Mouse (Mus musculus): ENCODE data around the gene Prss8. TPM values are rescaled to one million over a fixed set of nuclear protein-coding genes. Genes with fewer than 3 reads are reported as not detected.
"Not testable (repeated sequence)": the region's sequence is repeated elsewhere in the genome, so short reads cannot be mapped to it uniquely, and the experiment has no call there.

Gene Prss8
- polyA plus RNA-seq, 1 experiment from 2014 or later, result 82.2 TPM

DNA sequence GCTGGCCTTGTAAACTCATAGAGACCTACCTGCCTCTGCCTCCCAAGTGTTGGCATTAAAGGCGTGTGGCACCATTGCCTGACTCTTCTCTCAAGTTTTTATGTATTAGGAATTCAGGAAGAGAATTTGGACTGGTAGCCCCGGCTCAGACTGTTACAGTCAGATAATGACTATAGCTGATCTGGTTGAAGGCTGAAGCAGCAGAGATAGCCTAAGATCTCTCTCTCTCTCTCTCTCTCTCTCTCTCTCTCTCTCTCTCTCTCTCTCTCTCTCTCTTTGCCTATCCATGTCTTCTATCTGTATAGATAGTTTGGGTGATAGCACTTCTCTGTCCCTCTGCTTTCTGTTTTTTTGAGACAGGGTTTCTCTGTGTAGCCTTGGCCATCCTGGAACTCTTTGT is 28.1 kb downstream of the Prss8 start:
- no peak for ATAC-seq
- H3K27me3 ChIP-seq (replicated peaks; ENCODE audit: control insufficient read depth, insufficient read depth, low read length), result no peaks in the 10 kb centered on the region
- no peak overlapping the region for H3K4me2 ChIP-seq (ENCODE audit: low read depth, low read length)
- no peak overlapping the region for H3K27ac ChIP-seq (ENCODE audit: low read length)
- no peak overlapping the region for H3K4me3 ChIP-seq (ENCODE audit: low read length)
- 87% methylated on average over 2 of the region's 2 CpGs for WGBS
- no peaks in the 10 kb centered on the region for H3K9me3 ChIP-seq (ENCODE audit: control insufficient read depth, low read length)
- no peak overlapping the region for H3K9ac ChIP-seq (ENCODE audit: low read depth, low read length)
- H3K4me1 ChIP-seq (ENCODE audit: control insufficient read depth, insufficient read depth, low read length), result peaks cover 15% of the 10 kb centered on the region
- H3K36me3 ChIP-seq (ENCODE audit: control insufficient read depth, insufficient read depth, low read length), result peaks cover 7% of the 10 kb centered on the region; the same call in 1 of the 2 replicates

DNA sequence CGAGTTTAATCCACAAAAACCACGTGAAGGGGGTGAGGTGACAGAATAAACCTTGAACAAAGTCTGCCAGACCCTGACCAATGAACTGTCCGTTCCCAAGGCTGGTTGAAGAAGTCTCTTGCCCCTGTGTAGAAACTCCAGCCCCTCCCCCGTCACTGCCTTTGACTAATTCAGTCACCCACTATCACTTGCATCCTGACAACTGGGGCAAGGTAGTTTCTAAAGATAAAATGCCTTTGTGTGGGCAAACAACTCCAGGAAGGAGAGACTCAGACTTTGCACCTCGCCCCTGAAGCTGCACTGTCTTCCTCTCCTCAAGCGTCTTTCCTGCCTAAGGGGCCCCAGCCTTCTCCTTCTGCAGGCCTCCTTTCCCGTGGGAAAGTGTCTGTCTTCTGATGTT is 29.9 kb downstream of the Prss8 start:
- ATAC-seq, result peak; percentile 47
- Histone ChIP-seq H3K36me3 (ENCODE audit: control insufficient read depth, insufficient read depth, low read length) (no peaks in the 10 kb centered on the region), H3K4me3 (ENCODE audit: low read length) (no peak overlapping the region; the same call in 1 of the 2 replicates), H3K27me3 (replicated peaks; ENCODE audit: control insufficient read depth, insufficient read depth, low read length) (no peaks in the 10 kb centered on the region), H3K9ac (ENCODE audit: low read depth, low read length) (0 out of 2 replicates have a peak overlapping the region, but pooled peaks have one; percentile 35), H3K4me1 (ENCODE audit: control insufficient read depth, insufficient read depth, low read length) (peaks cover 8% of the 10 kb centered on the region), H3K9me3 (ENCODE audit: control insufficient read depth, low read length) (no peaks in the 10 kb centered on the region), H3K27ac (ENCODE audit: low read length) (peak overlapping the region; percentile 96), H3K4me2 (ENCODE audit: low read depth, low read length) (peak overlapping the region; percentile 45; the same call in 1 of the 2 replicates)
- WGBS, result 34% methylated on average over 7 of the region's 7 CpGs

DNA sequence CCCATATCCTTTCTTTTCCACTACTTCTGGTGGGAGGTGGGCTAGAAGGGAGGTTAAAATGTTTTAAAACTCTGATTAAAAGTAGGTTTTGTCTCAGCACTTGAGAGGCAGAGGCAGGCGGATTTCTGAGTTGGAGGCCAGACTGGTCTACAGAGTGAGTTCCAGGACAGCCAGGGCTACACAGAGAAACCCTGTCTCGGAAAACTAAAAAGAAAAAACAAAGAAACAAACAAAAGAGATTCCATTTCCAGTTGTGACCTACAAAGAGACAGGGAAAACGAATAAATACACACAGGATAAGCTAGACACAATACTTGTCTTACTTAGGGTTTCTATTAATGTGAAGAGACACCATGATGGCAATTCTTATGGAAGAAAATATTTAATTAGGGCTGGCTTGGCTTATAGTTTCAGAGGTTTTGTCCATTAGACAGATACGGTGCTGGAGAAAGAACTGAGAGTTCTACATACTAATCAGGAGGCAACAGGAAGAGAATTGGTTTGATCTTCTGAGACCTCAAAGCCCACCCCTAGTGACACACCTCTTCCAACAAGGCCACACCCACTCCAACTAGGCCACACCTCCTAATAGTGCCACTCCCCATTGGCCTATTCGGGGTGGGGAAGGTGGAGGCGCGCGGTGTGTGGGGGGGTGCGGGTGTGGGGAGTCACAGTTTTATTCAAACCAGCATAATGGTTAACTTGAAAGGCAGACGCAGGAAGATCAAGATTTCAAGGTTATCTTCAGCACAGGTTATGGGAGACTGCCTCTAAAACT is 31.5 kb downstream of the Prss8 start:
- Histone ChIP-seq H3K4me2 (ENCODE audit: low read depth, low read length) (no peak overlapping the region), H3K9me3 (ENCODE audit: control insufficient read depth, low read length) (no peaks in the 10 kb centered on the region), H3K4me3 (ENCODE audit: low read length) (no peak overlapping the region), H3K36me3 (ENCODE audit: control insufficient read depth, insufficient read depth, low read length) (no peaks in the 10 kb centered on the region), H3K27me3 (replicated peaks; ENCODE audit: control insufficient read depth, insufficient read depth, low read length) (no peaks in the 10 kb centered on the region), H3K27ac (ENCODE audit: low read length) (peak overlapping the region; percentile 96), H3K9ac (ENCODE audit: low read depth, low read length) (no peak overlapping the region), H3K4me1 (ENCODE audit: control insufficient read depth, insufficient read depth, low read length) (peaks cover 16% of the 10 kb centered on the region)
- WGBS, result 33% methylated on average over 10 of the region's 10 CpGs
- ATAC-seq, result no peak

DNA sequence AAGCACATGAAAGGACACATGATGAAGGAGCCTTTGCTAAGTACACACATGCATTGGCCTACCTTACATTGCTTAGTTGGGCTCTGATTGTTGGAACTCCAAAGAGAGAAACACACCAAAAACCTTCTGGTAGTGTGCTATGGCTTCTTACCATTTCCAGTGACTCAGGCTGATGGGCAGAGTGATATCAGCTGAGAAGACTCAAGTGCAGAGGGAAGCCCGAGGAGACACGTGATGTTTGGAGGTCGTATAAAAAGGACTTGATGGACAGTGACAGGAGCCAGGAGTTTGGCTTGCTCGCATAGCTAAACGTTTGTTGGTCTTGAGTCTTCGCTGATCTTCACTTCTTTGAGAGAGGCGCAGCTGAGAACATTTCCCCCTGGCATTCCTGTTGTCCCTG is 32.4 kb downstream of the Prss8 start:
- Histone ChIP-seq H3K9me3 (ENCODE audit: control insufficient read depth, low read length) (no peaks in the 10 kb centered on the region), H3K36me3 (ENCODE audit: control insufficient read depth, insufficient read depth, low read length) (no peaks in the 10 kb centered on the region), H3K27me3 (replicated peaks; ENCODE audit: control insufficient read depth, insufficient read depth, low read length) (no peaks in the 10 kb centered on the region), H3K4me3 (ENCODE audit: low read length) (no peak overlapping the region), H3K27ac (ENCODE audit: low read length) (no peak overlapping the region), H3K4me2 (ENCODE audit: low read depth, low read length) (no peak overlapping the region), H3K4me1 (ENCODE audit: control insufficient read depth, insufficient read depth, low read length) (peaks cover 16% of the 10 kb centered on the region), H3K9ac (ENCODE audit: low read depth, low read length) (no peak overlapping the region)
- WGBS, result 79% methylated on average over 7 of the region's 7 CpGs
- ATAC-seq, result no peak

DNA sequence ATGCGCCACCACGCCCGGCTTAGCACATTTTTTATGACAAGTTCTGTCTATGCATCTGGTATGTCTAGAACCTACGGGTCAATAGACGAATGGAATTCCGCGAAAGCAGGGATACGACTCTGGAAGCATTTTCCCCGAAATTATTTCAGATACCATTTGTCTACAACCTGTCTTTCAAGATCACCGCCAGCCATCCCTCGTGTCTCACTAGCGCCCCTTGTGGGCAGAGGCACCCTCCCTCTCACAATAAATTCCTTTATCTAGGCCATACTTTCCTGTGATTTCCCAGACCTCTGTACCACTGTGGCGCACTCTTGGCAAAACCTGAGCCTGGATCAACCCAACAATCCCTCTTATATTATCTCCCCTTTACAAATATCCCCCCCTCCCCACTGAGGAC is 33.5 kb downstream of the Prss8 start:
- Histone ChIP-seq H3K36me3 (ENCODE audit: control insufficient read depth, insufficient read depth, low read length) (no peaks in the 10 kb centered on the region), H3K9ac (ENCODE audit: low read depth, low read length) (no peak overlapping the region), H3K9me3 (ENCODE audit: control insufficient read depth, low read length) (no peaks in the 10 kb centered on the region), H3K4me2 (ENCODE audit: low read depth, low read length) (no peak overlapping the region), H3K27me3 (replicated peaks; ENCODE audit: control insufficient read depth, insufficient read depth, low read length) (no peaks in the 10 kb centered on the region), H3K4me3 (ENCODE audit: low read length) (no peak overlapping the region), H3K4me1 (ENCODE audit: control insufficient read depth, insufficient read depth, low read length) (peaks cover 16% of the 10 kb centered on the region), H3K27ac (ENCODE audit: low read length) (no peak overlapping the region)
- WGBS, result 52% methylated on average over 13 of the region's 13 CpGs
- no peak for ATAC-seq

DNA sequence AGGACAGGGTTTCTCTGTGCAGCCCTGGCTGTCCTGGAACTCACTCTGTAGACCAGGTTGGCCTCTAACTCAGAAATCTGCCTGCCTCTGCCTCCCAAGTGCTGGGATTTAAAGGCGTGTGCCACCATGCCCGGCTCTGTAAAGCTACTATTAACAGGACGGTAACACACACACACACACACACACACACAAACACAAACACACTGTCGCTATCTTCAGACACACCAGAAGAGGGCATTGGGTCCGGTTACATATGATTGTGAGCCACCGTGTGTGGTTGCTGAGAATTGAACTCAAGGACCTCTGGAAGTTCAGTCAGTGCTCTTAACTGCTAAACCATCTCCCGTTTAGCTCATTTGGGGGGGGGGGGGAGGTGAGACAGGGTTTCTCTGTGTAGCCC is 34.0 kb downstream of the Prss8 start:
- not testable (repeated sequence) for H3K9me3 ChIP-seq (ENCODE audit: control insufficient read depth, low read length); H3K36me3 ChIP-seq (ENCODE audit: control insufficient read depth, insufficient read depth, low read length); ATAC-seq; H3K27me3 ChIP-seq (replicated peaks; ENCODE audit: control insufficient read depth, insufficient read depth, low read length); H3K9ac ChIP-seq (ENCODE audit: low read depth, low read length)
- 0 out of 2 replicates have a peak overlapping the region, but pooled peaks have one; percentile 92 for H3K27ac ChIP-seq (ENCODE audit: low read length)
- H3K4me1 ChIP-seq (ENCODE audit: control insufficient read depth, insufficient read depth, low read length), result peaks cover 16% of the 10 kb centered on the region
- H3K4me3 ChIP-seq (ENCODE audit: low read length), result peak overlapping the region; percentile 72; the same call in 1 of the 2 replicates
- 61% methylated on average over 7 of the region's 7 CpGs for WGBS
- H3K4me2 ChIP-seq (ENCODE audit: low read depth, low read length), result peak overlapping the region; percentile 16; the same call in 1 of the 2 replicates

DNA sequence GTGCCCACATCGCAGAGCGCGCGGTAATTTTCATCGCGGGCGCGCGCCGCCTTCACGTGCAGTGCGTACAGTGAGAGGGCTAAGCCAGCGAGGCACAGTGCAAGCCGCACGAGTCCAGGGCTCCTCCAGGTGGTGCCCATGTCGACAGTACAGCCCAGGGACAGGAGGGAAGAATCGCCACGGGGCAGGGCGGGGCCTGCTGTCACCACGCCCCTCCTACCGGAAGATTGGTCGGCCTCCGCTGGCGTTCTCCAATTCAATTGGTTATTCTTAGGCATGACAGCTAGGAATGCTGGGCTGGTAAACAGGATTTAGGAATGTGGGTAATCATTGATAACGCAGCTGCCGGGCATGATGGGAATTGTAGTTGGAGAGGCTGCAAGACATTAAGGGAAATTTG is 34.5 kb downstream of the Prss8 start, which contains the start of the genes Gm21974 and Vkorc1:
TSS of gene Gm21974 (minus strand) at position 13 of the 400 bp plus-strand sequence.
TSS of gene Vkorc1 (minus strand) at position 176 of the 400 bp plus-strand sequence.
- Histone ChIP-seq H3K4me2 (ENCODE audit: low read depth, low read length) (peak within 1 kb of the TSS; percentile 86), H3K27ac (ENCODE audit: low read length) (peak within 1 kb of the TSS; percentile 92), H3K9me3 (ENCODE audit: control insufficient read depth, low read length) (no peaks in the 10 kb centered on the region), H3K27me3 (replicated peaks; ENCODE audit: control insufficient read depth, insufficient read depth, low read length) (no peaks in the 10 kb centered on the region), H3K9ac (ENCODE audit: low read depth, low read length) (peak within 1 kb of the TSS; percentile 79), H3K36me3 (ENCODE audit: control insufficient read depth, insufficient read depth, low read length) (no peaks in the 10 kb centered on the region), H3K4me3 (ENCODE audit: low read length) (peak within 1 kb of the TSS; percentile 72), H3K4me1 (ENCODE audit: control insufficient read depth, insufficient read depth, low read length) (peaks cover 18% of the 10 kb centered on the region)
- peak; percentile 92 for ATAC-seq
- WGBS, result under 1% methylated on average over 26 of the region's 26 CpGs

DNA sequence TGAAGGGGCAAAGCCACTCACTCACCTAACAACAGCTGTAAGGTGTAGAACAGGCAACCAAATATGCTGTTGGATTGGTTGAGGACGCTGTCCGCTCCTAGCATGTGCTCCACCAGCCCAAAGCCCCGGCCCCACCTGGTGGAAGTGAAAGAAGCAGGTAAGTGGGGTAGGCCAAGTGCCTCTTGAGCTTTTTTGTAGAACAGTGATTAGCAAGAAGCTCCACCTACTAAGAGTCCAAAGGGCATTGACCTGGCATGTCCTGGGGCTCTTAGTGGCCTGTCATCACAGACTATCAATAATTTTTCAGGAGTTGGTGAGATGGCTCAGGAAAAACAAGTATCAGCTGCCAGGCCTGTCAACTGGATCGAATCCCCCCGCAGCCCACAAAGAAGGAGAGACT is 35.4 kb downstream of the Prss8 start:
- H3K27me3 ChIP-seq (replicated peaks; ENCODE audit: control insufficient read depth, insufficient read depth, low read length), result no peaks in the 10 kb centered on the region
- peak overlapping the region; percentile 92 for H3K27ac ChIP-seq (ENCODE audit: low read length)
- peak overlapping the region; percentile 79 for H3K9ac ChIP-seq (ENCODE audit: low read depth, low read length)
- ATAC-seq, result no peak; the same call in 1 of the 2 replicates
- H3K4me1 ChIP-seq (ENCODE audit: control insufficient read depth, insufficient read depth, low read length), result peaks cover 16% of the 10 kb centered on the region
- H3K4me3 ChIP-seq (ENCODE audit: low read length), result peak overlapping the region; percentile 72
- H3K36me3 ChIP-seq (ENCODE audit: control insufficient read depth, insufficient read depth, low read length), result no peaks in the 10 kb centered on the region
- no peaks in the 10 kb centered on the region for H3K9me3 ChIP-seq (ENCODE audit: control insufficient read depth, low read length)
- 64% methylated on average over 5 of the region's 5 CpGs for WGBS
- H3K4me2 ChIP-seq (ENCODE audit: low read depth, low read length), result peak overlapping the region; percentile 86

DNA sequence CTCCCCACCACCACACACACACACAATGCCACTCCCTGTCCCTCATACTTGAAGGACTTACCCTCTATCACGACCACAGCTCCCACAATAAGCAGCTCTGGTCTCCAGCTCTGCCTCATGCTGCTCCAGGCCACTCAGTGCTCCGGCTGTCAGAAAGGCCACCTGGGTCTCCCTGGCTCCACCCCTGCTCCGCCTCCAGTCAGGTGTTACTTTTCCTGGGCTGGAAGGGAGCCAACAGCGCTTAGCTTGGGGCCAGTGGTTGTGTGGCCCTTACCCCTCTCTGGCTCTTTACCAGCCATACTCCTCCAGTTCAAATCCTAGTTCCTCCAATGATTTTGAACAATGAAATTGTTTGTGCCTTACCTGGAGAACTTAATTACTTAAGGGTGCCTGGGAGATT is 39.1 kb downstream of the Prss8 start, which contains the start of gene Prss53:
TSS of gene Prss53 (minus strand) at position 173 of the 400 bp plus-strand sequence.
- ATAC-seq, result peak; percentile 21
- H3K27me3 ChIP-seq (replicated peaks; ENCODE audit: control insufficient read depth, insufficient read depth, low read length), result no peaks in the 10 kb centered on the region
- no peak within 1 kb of the TSS for H3K9ac ChIP-seq (ENCODE audit: low read depth, low read length)
- 35% methylated on average over 4 of the region's 4 CpGs for WGBS
- H3K36me3 ChIP-seq (ENCODE audit: control insufficient read depth, insufficient read depth, low read length), result peaks cover 10% of the 10 kb centered on the region; the same call in 1 of the 2 replicates
- 0 out of 2 replicates have a peak within 1 kb of the TSS, but pooled peaks have one; percentile 25 for H3K27ac ChIP-seq (ENCODE audit: low read length)
- H3K4me2 ChIP-seq (ENCODE audit: low read depth, low read length), result no peak within 1 kb of the TSS; the same call in 1 of the 2 replicates
- no peak within 1 kb of the TSS for H3K4me3 ChIP-seq (ENCODE audit: low read length)
- H3K9me3 ChIP-seq (ENCODE audit: control insufficient read depth, low read length), result no peaks in the 10 kb centered on the region
- peaks cover 18% of the 10 kb centered on the region for H3K4me1 ChIP-seq (ENCODE audit: control insufficient read depth, insufficient read depth, low read length)

All from intestine, embryonic 16.5 days (tissue).